In the genomic region with DNA sequence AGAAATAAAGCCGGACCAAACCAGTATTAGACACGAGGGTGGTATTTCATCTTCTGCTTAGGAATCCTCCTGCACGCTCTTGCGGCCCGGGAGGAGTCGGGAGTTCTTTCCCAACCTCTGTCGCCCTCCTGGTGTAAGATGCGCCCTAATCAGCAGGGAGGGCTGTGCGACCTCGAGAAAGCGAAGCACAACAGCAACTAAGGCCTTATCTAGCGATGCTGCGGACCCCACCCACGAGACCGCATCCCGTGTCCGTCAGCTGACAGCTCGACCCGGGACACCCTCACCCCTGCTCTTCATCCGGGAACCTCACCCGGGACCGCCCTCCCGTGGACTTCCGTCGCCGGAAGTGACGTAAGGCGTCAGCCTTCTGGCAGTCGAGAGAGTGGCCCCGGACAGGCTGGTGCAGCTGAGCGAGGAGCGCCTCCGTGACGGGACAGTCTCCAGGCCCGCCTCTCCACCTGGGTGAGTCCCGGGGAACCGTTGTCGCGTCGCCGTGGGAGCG, we compare ENCODE assay signal across 8 mouse cellular contexts. TPM values are rescaled to one million over a fixed set of nuclear protein-coding genes. Genes with fewer than 3 reads are reported as not detected.
A peak's percentile ranks its signal among the peaks of the same experiment; 100 is the strongest.
DNase-seq lines count a peak whose midpoint lies in the region; ATAC-seq lines count a peak whose summit lies in the region.

A gene (plus strand): TSS at position 349 of the 505 bp plus-strand sequence.

- H3K27ac ChIP-seq in hindbrain, embryonic 11.5 days (ENCODE audit: low read depth, low read length), result peak within 1 kb of the TSS; percentile 88

- H3K4me1 ChIP-seq in hindbrain, embryonic 11.5 days (replicated peaks; ENCODE audit: control insufficient read depth, insufficient read depth, low read length), result no peaks in the 10 kb centered on the region

- H3K27me3 ChIP-seq in hindbrain, embryonic 11.5 days (ENCODE audit: control insufficient read depth, insufficient read depth, low read length), result no peaks in the 10 kb centered on the region

- under 1% methylated on average over 42 of the region's 42 CpGs for WGBS in hindbrain, embryonic 11.5 days

- DNase-seq in MN1 (ENCODE audit: low spot score), result peak; percentile 97
- peak; percentile 97 for DNase-seq in cerebellum, adult 9-10 months
- peak; percentile 96 to 99 for DNase-seq in frontal cortex, adult 2 months (ENCODE audit: extremely low spot score in 1 of 2, low spot score in 1 of 2)
- peak; percentile 97 for DNase-seq in hindbrain, embryonic 11.5 days (ENCODE audit: low spot score)
- peak; percentile 97 to 98 for DNase-seq in layer of hippocampus, postnatal 10 days (ENCODE audit: low spot score in 2 of 2)
- peak; percentile 99 for DNase-seq in lung, postnatal 10 days
- peak; percentile 97 for DNase-seq in ovary, postnatal 36 days (ENCODE audit: low spot score)
- peak; percentile 96 for DNase-seq in thymus, postnatal 25 days

- H3K9me3 ChIP-seq in hindbrain, embryonic 11.5 days (ENCODE audit: control insufficient read depth, low read length), result no peaks in the 10 kb centered on the region

- H3K4me3 ChIP-seq in hindbrain, embryonic 11.5 days (ENCODE audit: low read depth, low read length), result peak within 1 kb of the TSS; percentile 99

- ATAC-seq in hindbrain, embryonic 11.5 days (ENCODE audit: low FRiP score), result peak; percentile 98

- H3K36me3 ChIP-seq in hindbrain, embryonic 11.5 days (ENCODE audit: control insufficient read depth, insufficient read depth, low read length), result no peaks in the 10 kb centered on the region; the same call in 1 of the 2 replicates

- H3K9ac ChIP-seq in hindbrain, embryonic 11.5 days (ENCODE audit: low read depth, low read length), result peak within 1 kb of the TSS; percentile 96

- H3K4me2 ChIP-seq in hindbrain, embryonic 11.5 days (replicated peaks; ENCODE audit: low read depth, low read length), result peak within 1 kb of the TSS; percentile 68

RNA-seq across cellular contexts. Expression of the gene that starts here (rescaled TPM):
- polyA plus RNA-seq in frontal cortex, adult 2 months (2012; rRNA removed), result 20.8 and 20.9 TPM in 2 replicates
- 45.9 and 47.6 TPM in 2 replicates for polyA plus RNA-seq in hindbrain, embryonic 11.5 days (2014; fragmentation: Nextera tagmentation; extraction: Ambion mirVana)
- 10 to 100 TPM; 24.5 to 25.4 TPM for total RNA-seq in layer of hippocampus, postnatal 10 days (2021)

Comparison
In these comparisons a context has a peak if more than half of its experiments do, and no peak if none do; other contexts are left out.
1. Peak in every context shown above with its lines: DNase-seq, ATAC-seq, H3K4me3 ChIP-seq and H3K27ac ChIP-seq.